Mouse (Mus musculus): ENCODE data around the gene Ndc1. TPM values are rescaled to one million over a fixed set of nuclear protein-coding genes. Genes with fewer than 3 reads are reported as not detected.

The Ndc1 gene
- polyA plus RNA-seq, 1 experiment from 2014 or later: 34.0 TPM

GRCm38 (mm10) chr4:107374677-107375076, 7.1 kb downstream of the Ndc1 start:
- H3K4me1 ChIP-seq (ENCODE audit: control insufficient read depth, insufficient read depth, low read length): no peaks in the 10 kb centered on the region
- no peaks in the 10 kb centered on the region for H3K9me3 ChIP-seq (ENCODE audit: control insufficient read depth, low read length)
- no peak overlapping the region for H3K4me3 ChIP-seq (ENCODE audit: low read depth, low read length)
- DNase-seq (ENCODE audit: low spot score) (no peak), ATAC-seq (ENCODE audit: low read depth) (no peak)
- 74% methylated on average over 4 of the region's 4 CpGs for WGBS
- H3K4me2 ChIP-seq (ENCODE audit: low read depth, low read length): no peak overlapping the region
- H3K9ac ChIP-seq (ENCODE audit: low read depth, low read length): no peak overlapping the region
- peaks cover 76% of the 10 kb centered on the region for H3K36me3 ChIP-seq (ENCODE audit: control insufficient read depth, insufficient read depth, low read length)
- H3K27ac ChIP-seq (replicated peaks; ENCODE audit: low read depth, low read length): no peak overlapping the region
- H3K27me3 ChIP-seq (replicated peaks; ENCODE audit: control insufficient read depth, insufficient read depth, low read length): no peaks in the 10 kb centered on the region

DNA sequence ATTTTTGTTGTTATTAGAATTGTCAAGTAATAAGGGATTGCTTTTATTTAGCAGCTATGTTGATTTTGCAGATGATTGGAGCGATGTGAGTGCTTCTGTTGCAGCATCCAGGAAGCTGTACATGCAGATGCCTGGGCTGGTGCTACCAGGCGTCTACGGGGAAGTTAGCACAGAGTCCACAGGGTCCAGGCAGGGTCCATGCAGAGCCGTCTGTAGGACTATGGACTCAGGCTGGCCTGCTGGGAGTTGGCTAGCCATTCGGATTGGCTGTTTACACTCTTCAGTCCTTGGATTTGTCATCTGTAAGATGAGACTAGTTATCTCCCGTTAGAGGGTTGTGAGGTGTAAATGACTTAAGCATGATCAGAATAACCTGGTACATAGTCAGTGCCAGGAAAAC, 11.4 kb downstream of the Ndc1 start:
- no peak overlapping the region for H3K4me3 ChIP-seq (ENCODE audit: low read depth, low read length)
- ATAC-seq (ENCODE audit: low read depth) (no peak), DNase-seq (ENCODE audit: low spot score) (no peak)

GRCm38 (mm10) chr4:107380871-107381270, 13.3 kb downstream of the Ndc1 start:
- H3K36me3 ChIP-seq (ENCODE audit: control insufficient read depth, insufficient read depth, low read length): peaks cover 80% of the 10 kb centered on the region
- no peaks in the 10 kb centered on the region for H3K27me3 ChIP-seq (replicated peaks; ENCODE audit: control insufficient read depth, insufficient read depth, low read length)
- H3K4me1 ChIP-seq (ENCODE audit: control insufficient read depth, insufficient read depth, low read length): no peaks in the 10 kb centered on the region
- no peak overlapping the region for H3K4me2 ChIP-seq (ENCODE audit: low read depth, low read length)
- DNase-seq (ENCODE audit: low spot score) (no peak), ATAC-seq (ENCODE audit: low read depth) (no peak)
- H3K9ac ChIP-seq (ENCODE audit: low read depth, low read length): no peak overlapping the region
- H3K9me3 ChIP-seq (ENCODE audit: control insufficient read depth, low read length): no peaks in the 10 kb centered on the region
- 85% methylated on average over 7 of the region's 7 CpGs for WGBS
- H3K4me3 ChIP-seq (ENCODE audit: low read depth, low read length): no peak overlapping the region
- no peak overlapping the region for H3K27ac ChIP-seq (replicated peaks; ENCODE audit: low read depth, low read length)

More for the DNA sequence above, 11.4 kb downstream of the Ndc1 start:
- no peak overlapping the region for H3K4me2 ChIP-seq (ENCODE audit: low read depth, low read length)
- no peaks in the 10 kb centered on the region for H3K27me3 ChIP-seq (replicated peaks; ENCODE audit: control insufficient read depth, insufficient read depth, low read length)
- 81% methylated on average over 6 of the region's 6 CpGs for WGBS
- H3K9me3 ChIP-seq (ENCODE audit: control insufficient read depth, low read length): no peaks in the 10 kb centered on the region
- peaks cover 82% of the 10 kb centered on the region for H3K36me3 ChIP-seq (ENCODE audit: control insufficient read depth, insufficient read depth, low read length)
- no peak overlapping the region for H3K27ac ChIP-seq (replicated peaks; ENCODE audit: low read depth, low read length)
- H3K9ac ChIP-seq (ENCODE audit: low read depth, low read length): no peak overlapping the region
- no peaks in the 10 kb centered on the region for H3K4me1 ChIP-seq (ENCODE audit: control insufficient read depth, insufficient read depth, low read length)

DNA sequence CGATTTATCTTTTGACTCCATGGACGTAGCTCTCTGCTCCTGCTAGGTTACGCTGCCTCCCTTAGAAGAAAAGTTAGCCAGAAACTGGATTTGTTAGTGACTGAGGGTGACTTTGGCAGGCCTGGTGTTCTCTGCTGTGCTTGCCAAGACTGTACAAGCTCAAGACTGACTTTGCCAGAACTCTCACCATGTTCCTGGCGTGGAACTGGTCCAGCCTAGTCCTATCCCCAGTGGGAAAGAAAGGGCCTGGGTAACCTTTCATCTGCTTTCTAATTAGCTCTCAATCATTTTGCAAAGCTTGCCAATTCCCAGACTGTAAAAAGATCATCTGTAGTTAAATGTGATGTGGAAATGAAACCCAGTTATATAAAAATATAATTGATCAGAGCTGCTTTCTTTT, 19.5 kb downstream of the Ndc1 start:
- Histone ChIP-seq H3K36me3 (ENCODE audit: control insufficient read depth, insufficient read depth, low read length) (peaks cover 84% of the 10 kb centered on the region), H3K9ac (ENCODE audit: low read depth, low read length) (no peak overlapping the region), H3K4me1 (ENCODE audit: control insufficient read depth, insufficient read depth, low read length) (no peaks in the 10 kb centered on the region), H3K27ac (replicated peaks; ENCODE audit: low read depth, low read length) (no peak overlapping the region), H3K9me3 (ENCODE audit: control insufficient read depth, low read length) (no peaks in the 10 kb centered on the region), H3K27me3 (replicated peaks; ENCODE audit: control insufficient read depth, insufficient read depth, low read length) (no peaks in the 10 kb centered on the region), H3K4me3 (ENCODE audit: low read depth, low read length) (no peak overlapping the region), H3K4me2 (ENCODE audit: low read depth, low read length) (no peak overlapping the region)
- ATAC-seq (ENCODE audit: low read depth) (no peak), DNase-seq (ENCODE audit: low spot score) (no peak)
- 89% methylated on average over 4 of the region's 4 CpGs for WGBS

DNA sequence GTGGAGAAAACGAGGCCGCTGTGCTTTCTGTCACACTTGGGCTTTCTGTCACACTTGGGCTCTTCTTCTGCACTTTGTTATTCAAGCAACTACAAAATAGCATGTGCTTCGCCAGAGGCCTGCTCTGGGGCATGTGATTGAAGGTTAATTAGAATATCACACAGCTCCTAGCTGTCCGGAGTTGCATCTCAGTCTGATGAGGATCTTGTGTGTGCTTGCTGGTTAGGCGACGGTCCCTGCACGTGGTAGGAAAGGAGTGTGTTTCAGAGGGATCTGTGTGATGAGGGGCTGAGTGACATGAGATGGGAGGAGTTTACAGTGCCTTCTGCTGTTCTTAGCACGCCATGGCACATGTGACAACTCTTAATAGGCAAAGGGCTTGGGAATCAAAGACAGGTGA, 19.9 kb downstream of the Ndc1 start:
- Histone ChIP-seq H3K4me3 (ENCODE audit: low read depth, low read length) (no peak overlapping the region), H3K9ac (ENCODE audit: low read depth, low read length) (no peak overlapping the region), H3K9me3 (ENCODE audit: control insufficient read depth, low read length) (no peaks in the 10 kb centered on the region), H3K27me3 (replicated peaks; ENCODE audit: control insufficient read depth, insufficient read depth, low read length) (no peaks in the 10 kb centered on the region), H3K36me3 (ENCODE audit: control insufficient read depth, insufficient read depth, low read length) (peaks cover 80% of the 10 kb centered on the region), H3K4me2 (ENCODE audit: low read depth, low read length) (no peak overlapping the region), H3K27ac (replicated peaks; ENCODE audit: low read depth, low read length) (no peak overlapping the region), H3K4me1 (ENCODE audit: control insufficient read depth, insufficient read depth, low read length) (no peaks in the 10 kb centered on the region)
- DNase-seq (ENCODE audit: low spot score): no peak
- 91% methylated on average over 8 of the region's 8 CpGs for WGBS
- no peak for ATAC-seq (ENCODE audit: low read depth)

DNA sequence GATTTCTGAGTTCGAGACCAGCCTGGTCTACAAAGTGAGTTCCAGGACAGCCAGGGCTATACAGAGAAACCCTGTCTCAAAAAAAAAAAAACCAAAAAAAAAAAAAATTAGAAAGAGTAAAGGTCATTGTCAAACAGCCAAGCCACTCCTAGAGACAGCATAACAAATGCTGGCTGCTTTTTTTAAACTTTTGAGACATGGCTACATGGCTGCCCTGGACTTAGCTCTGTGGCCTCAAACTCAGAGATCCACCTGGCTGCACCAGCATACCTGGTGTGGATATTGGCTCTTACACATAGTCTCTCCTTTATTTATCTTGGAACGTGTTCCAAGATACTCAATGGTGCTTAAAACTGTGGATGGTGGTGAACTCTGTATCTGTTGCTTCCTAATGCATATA, 20.7 kb downstream of the Ndc1 start:
- H3K4me1 ChIP-seq (ENCODE audit: control insufficient read depth, insufficient read depth, low read length): no peaks in the 10 kb centered on the region
- no peak overlapping the region for H3K27ac ChIP-seq (replicated peaks; ENCODE audit: low read depth, low read length)
- H3K9me3 ChIP-seq (ENCODE audit: control insufficient read depth, low read length): no peaks in the 10 kb centered on the region
- H3K4me2 ChIP-seq (ENCODE audit: low read depth, low read length): no peak overlapping the region
- H3K27me3 ChIP-seq (replicated peaks; ENCODE audit: control insufficient read depth, insufficient read depth, low read length): no peaks in the 10 kb centered on the region
- WGBS: 97% methylated on average over 2 of the region's 2 CpGs
- no peak overlapping the region for H3K4me3 ChIP-seq (ENCODE audit: low read depth, low read length)
- H3K9ac ChIP-seq (ENCODE audit: low read depth, low read length): no peak overlapping the region
- DNase-seq (ENCODE audit: low spot score) (no peak), ATAC-seq (ENCODE audit: low read depth) (no peak)
- H3K36me3 ChIP-seq (ENCODE audit: control insufficient read depth, insufficient read depth, low read length): peaks cover 75% of the 10 kb centered on the region

GRCm38 (mm10) chr4:107389345-107389744, 21.8 kb downstream of the Ndc1 start:
- 94% methylated on average over 3 of the region's 3 CpGs for WGBS
- DNase-seq (ENCODE audit: low spot score): no peak
- Histone ChIP-seq H3K9ac (ENCODE audit: low read depth, low read length) (no peak overlapping the region), H3K4me2 (ENCODE audit: low read depth, low read length) (no peak overlapping the region), H3K4me3 (ENCODE audit: low read depth, low read length) (no peak overlapping the region), H3K27ac (replicated peaks; ENCODE audit: low read depth, low read length) (no peak overlapping the region), H3K9me3 (ENCODE audit: control insufficient read depth, low read length) (no peaks in the 10 kb centered on the region), H3K27me3 (replicated peaks; ENCODE audit: control insufficient read depth, insufficient read depth, low read length) (no peaks in the 10 kb centered on the region), H3K36me3 (ENCODE audit: control insufficient read depth, insufficient read depth, low read length) (peaks cover 75% of the 10 kb centered on the region), H3K4me1 (ENCODE audit: control insufficient read depth, insufficient read depth, low read length) (no peaks in the 10 kb centered on the region)
- ATAC-seq (ENCODE audit: low read depth): no peak

DNA sequence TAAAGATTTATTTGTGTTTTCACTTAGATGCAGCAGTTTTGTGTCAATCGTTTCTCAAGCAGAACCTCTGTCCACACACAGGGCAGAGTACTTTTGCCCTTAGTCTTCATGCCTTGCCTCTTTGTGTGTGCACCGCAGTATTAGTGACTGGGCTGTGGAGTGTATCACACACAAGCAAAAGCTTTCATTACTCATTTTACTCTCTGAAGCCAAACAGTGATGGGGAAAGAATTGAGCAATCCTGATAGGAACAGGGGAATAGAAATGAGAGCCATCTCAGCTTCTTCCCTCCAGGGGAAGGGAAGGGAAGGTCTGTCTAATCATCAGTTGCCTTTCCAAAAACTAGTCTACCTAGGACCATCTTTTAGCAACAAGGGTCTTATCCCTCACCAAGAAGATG, 26.2 kb downstream of the Ndc1 start:
- H3K4me1 ChIP-seq (ENCODE audit: control insufficient read depth, insufficient read depth, low read length): no peaks in the 10 kb centered on the region
- ATAC-seq (ENCODE audit: low read depth) (no peak), DNase-seq (ENCODE audit: low spot score) (no peak)
- no peaks in the 10 kb centered on the region for H3K9me3 ChIP-seq (ENCODE audit: control insufficient read depth, low read length)
- H3K27ac ChIP-seq (replicated peaks; ENCODE audit: low read depth, low read length): no peak overlapping the region
- H3K4me3 ChIP-seq (ENCODE audit: low read depth, low read length): no peak overlapping the region
- H3K36me3 ChIP-seq (ENCODE audit: control insufficient read depth, insufficient read depth, low read length): peaks cover 81% of the 10 kb centered on the region
- no peaks in the 10 kb centered on the region for H3K27me3 ChIP-seq (replicated peaks; ENCODE audit: control insufficient read depth, insufficient read depth, low read length)
- 95% methylated on average over 2 of the region's 2 CpGs for WGBS
- H3K9ac ChIP-seq (ENCODE audit: low read depth, low read length): no peak overlapping the region
- H3K4me2 ChIP-seq (ENCODE audit: low read depth, low read length): no peak overlapping the region

GRCm38 (mm10) chr4:107420202-107420601, 52.6 kb downstream of the Ndc1 start:
- Histone ChIP-seq H3K4me2 (ENCODE audit: low read depth, low read length) (no peak overlapping the region), H3K9me3 (ENCODE audit: control insufficient read depth, low read length) (no peaks in the 10 kb centered on the region), H3K36me3 (ENCODE audit: control insufficient read depth, insufficient read depth, low read length) (0 out of 2 replicates have a peak, but pooled peaks cover 14% of the 10 kb centered on the region), H3K4me3 (ENCODE audit: low read depth, low read length) (no peak overlapping the region), H3K9ac (ENCODE audit: low read depth, low read length) (no peak overlapping the region), H3K27ac (replicated peaks; ENCODE audit: low read depth, low read length) (no peak overlapping the region), H3K27me3 (replicated peaks; ENCODE audit: control insufficient read depth, insufficient read depth, low read length) (no peaks in the 10 kb centered on the region), H3K4me1 (ENCODE audit: control insufficient read depth, insufficient read depth, low read length) (peaks cover 5% of the 10 kb centered on the region; the same call in 1 of the 2 replicates)
- 57% methylated on average over 4 of the region's 4 CpGs for WGBS
- ATAC-seq (ENCODE audit: low read depth): no peak
- no peak for DNase-seq (ENCODE audit: low spot score)
